33 mouse cellular contexts compared by ENCODE assay signal in the genomic region with DNA sequence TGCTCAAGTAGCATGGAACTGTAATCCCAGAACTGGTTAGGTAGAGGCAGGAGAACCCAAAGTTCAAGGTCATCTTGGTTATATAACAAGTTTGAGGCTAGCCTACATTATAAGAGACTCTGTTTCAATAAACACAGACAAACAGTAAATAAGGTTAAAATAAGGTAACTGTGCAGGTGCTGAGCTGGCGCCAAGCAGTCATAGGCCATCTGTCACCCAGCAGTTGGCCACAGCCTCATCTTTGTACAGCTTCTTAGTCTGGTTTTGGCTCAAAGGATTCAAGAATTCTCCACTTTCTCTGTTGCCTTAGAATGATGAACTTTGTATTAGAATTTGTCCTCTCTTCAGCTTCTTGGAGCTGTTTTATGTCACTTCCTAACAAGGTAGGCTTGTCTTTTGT. TPM values are rescaled to one million over a fixed set of nuclear protein-coding genes. Genes with fewer than 3 reads are reported as not detected.
DNase-seq lines count a peak whose midpoint lies in the region; ATAC-seq and TF ChIP-seq lines count a peak whose summit lies in the region.
"Had no signal": no experiment of that assay in that cellular context is flagged by ENCODE, and none has a peak within 500 bp of the region (broad histone marks: within the 10 kb centered on the region; RNA-seq: fewer than 3 reads in every experiment).

No protein-coding gene starts in this region.

- H3K4me2 ChIP-seq in kidney, embryonic 16.5 days (replicated peaks; ENCODE audit: low read depth, low read length) = no peak overlapping the region
- H3K4me2 ChIP-seq: embryonic facial prominence, embryonic 12.5 days; forebrain, embryonic 15.5 days; heart, embryonic 11.5 days; hindbrain, embryonic 12.5 days; intestine, embryonic 15.5 days; limb, embryonic 13.5 days; liver, embryonic 13.5 days; midbrain, embryonic 15.5 days; neural tube, embryonic 12.5 days had no signal

- H3K9me3 ChIP-seq in kidney, embryonic 16.5 days (ENCODE audit: low read length) = no peaks in the 10 kb centered on the region
- H3K9me3 ChIP-seq: embryonic facial prominence, embryonic 12.5 days; forebrain, embryonic 10.5 days; forebrain, embryonic 15.5 days; hindbrain, embryonic 12.5 days; intestine, embryonic 15.5 days; limb, embryonic 13.5 days; liver, embryonic 13.5 days; midbrain, embryonic 10.5 days; midbrain, embryonic 15.5 days; neural tube, embryonic 12.5 days had no signal

- WGBS in kidney, adult 2 months = 79% methylated on average over 1 of the region's 1 CpGs
- WGBS in kidney, embryonic 16.5 days = 91% methylated on average over 1 of the region's 1 CpGs

- H3K9ac ChIP-seq in kidney, embryonic 16.5 days (replicated peaks; ENCODE audit: low read length) = no peak overlapping the region
- H3K9ac ChIP-seq: embryonic facial prominence, embryonic 12.5 days; forebrain, embryonic 15.5 days; hindbrain, embryonic 12.5 days; intestine, embryonic 15.5 days; limb, embryonic 13.5 days; liver, embryonic 13.5 days; midbrain, embryonic 15.5 days; neural tube, embryonic 12.5 days had no signal

- no peak overlapping the region for H3K4me3 ChIP-seq in kidney, adult 2 months (ENCODE audit: insufficient read depth, low read depth, low read length)
- no peak overlapping the region for H3K4me3 ChIP-seq in kidney, embryonic 16.5 days (ENCODE audit: low read length)
- H3K4me3 ChIP-seq: embryonic facial prominence, embryonic 12.5 days; forebrain, embryonic 10.5 days; forebrain, embryonic 15.5 days; gastrocnemius, adult 2 months; hindbrain, embryonic 12.5 days; intestine, embryonic 15.5 days; limb, embryonic 13.5 days; liver, embryonic 13.5 days; midbrain, embryonic 10.5 days; midbrain, embryonic 15.5 days; neural tube, embryonic 12.5 days had no signal

- peaks cover 19% of the 10 kb centered on the region for H3K36me3 ChIP-seq in kidney, adult 2 months (ENCODE audit: control insufficient read depth, insufficient read depth, low read length)
- H3K36me3 ChIP-seq in kidney, embryonic 16.5 days (ENCODE audit: insufficient read depth, low read length) = peaks cover 86% of the 10 kb centered on the region

- peak; percentile 12 for DNase-seq in kidney, adult 2 months
- DNase-seq in brain, adult 2 months (ENCODE audit: low read depth, low spot score) = peak; percentile 89
- DNase-seq in cerebellum, adult 8-10 months = peak; percentile 75
- peak; percentile 85 to 86 for DNase-seq in cerebellum, postnatal 25 days
- DNase-seq in c-Kit-positive CD71-positive TER-119-positive erythroid progenitor cells, embryonic 14.5 days (ENCODE audit: low spot score) = no peak
- DNase-seq in right cerebral cortex, adult 18-20 months = no peak
- DNase-seq: adrenal gland, postnatal 10 days; embryo, embryonic 11 days; gastrocnemius, adult 2 months; gastrocnemius, postnatal 36 days; heart, adult 18-20 months; heart, postnatal 36 days; kidney, postnatal 25 days; liver, embryonic 13.5 days; lung, adult 18-20 months; lung, postnatal 10 days; right cerebral cortex, postnatal 4 days; thymus, postnatal 4 days had no signal

- H3K4me1 ChIP-seq in kidney, adult 2 months (ENCODE audit: control insufficient read depth, insufficient read depth, low read length) = no peaks in the 10 kb centered on the region
- H3K4me1 ChIP-seq in kidney, embryonic 16.5 days (ENCODE audit: insufficient read depth, low read length) = no peaks in the 10 kb centered on the region
- H3K4me1 ChIP-seq: embryonic facial prominence, embryonic 12.5 days; forebrain, embryonic 10.5 days; forebrain, embryonic 15.5 days; hindbrain, embryonic 12.5 days; intestine, embryonic 15.5 days; limb, embryonic 13.5 days; liver, embryonic 13.5 days; midbrain, embryonic 10.5 days; midbrain, embryonic 15.5 days; neural tube, embryonic 12.5 days had no signal

- no peaks in the 10 kb centered on the region for H3K27me3 ChIP-seq in kidney, adult 2 months (replicated peaks; ENCODE audit: control insufficient read depth, insufficient read depth, low read length)
- no peaks in the 10 kb centered on the region for H3K27me3 ChIP-seq in kidney, embryonic 16.5 days (ENCODE audit: insufficient read depth, low read length)
- H3K27me3 ChIP-seq: embryonic facial prominence, embryonic 12.5 days; forebrain, embryonic 15.5 days; hindbrain, embryonic 12.5 days; intestine, embryonic 15.5 days; limb, embryonic 13.5 days; liver, embryonic 13.5 days; midbrain, embryonic 15.5 days; neural tube, embryonic 12.5 days; Patski had no signal

- ATAC-seq in kidney, embryonic 16.5 days (ENCODE audit: low FRiP score, low TSS enrichment) = no peak
- no peak for ATAC-seq in monocyte, adult 5-6 weeks (replicated peaks; ENCODE audit: insufficient number of reproducible peaks, low FRiP score, low TSS enrichment, poor library complexity, severe bottlenecking)
- ATAC-seq: forebrain, embryonic 15.5 days; hindbrain, postnatal 0 days; intestine, embryonic 15.5 days; midbrain, embryonic 15.5 days; Patski had no signal

- no peak for TF ChIP-seq CTCF in kidney, adult 2 months (conservative IDR thresholded peaks at IDR 0.05; ENCODE audit: insufficient read depth, insufficient read length, low read depth, low read length)

- H3K27ac ChIP-seq in kidney, adult 2 months (ENCODE audit: insufficient read depth, low read depth, low read length) = no peak overlapping the region
- no peak overlapping the region for H3K27ac ChIP-seq in kidney, embryonic 16.5 days (ENCODE audit: low read length)
- H3K27ac ChIP-seq: embryonic facial prominence, embryonic 12.5 days; forebrain, embryonic 10.5 days; forebrain, embryonic 15.5 days; gastrocnemius, adult 2 months; hindbrain, embryonic 12.5 days; hindbrain, postnatal 0 days; intestine, embryonic 15.5 days; limb, embryonic 13.5 days; macrophage; midbrain, embryonic 10.5 days; midbrain, embryonic 15.5 days; neural tube, embryonic 12.5 days had no signal

- TF ChIP-seq POLR2A in kidney, adult 2 months (IDR thresholded peaks at IDR 0.05; ENCODE audit: low read depth, low read length) = no peak

RNA-seq across cellular contexts. Expression of a gene that starts 24.6 kb away (rescaled TPM):
- 9.9 and 15.2 TPM in 2 replicates for polyA plus RNA-seq in kidney, adult 2 months (2012; rRNA removed)
- polyA plus RNA-seq in kidney, embryonic 16.5 days (2015; fragmentation: Nextera tagmentation; extraction: Ambion mirVana) = 70.9 and 78.3 TPM in 2 replicates
- 125 to 133 TPM (median 129 TPM) in 3 replicates for total RNA-seq in monocyte, adult 5-6 weeks (2017)

Comparison
In these comparisons a context has a peak if more than half of its experiments do, and no peak if none do; other contexts are left out.
1. DNase-seq: peak in kidney, adult 2 months (single experiment), brain, adult 2 months (single experiment), cerebellum, adult 8-10 months (single experiment) and cerebellum, postnatal 25 days (2 of 2); none in c-Kit-positive CD71-positive TER-119-positive erythroid progenitor cells, embryonic 14.5 days (single experiment) and right cerebral cortex, adult 18-20 months (single experiment).